Mouse (Mus musculus) CH12.LX (cell line): ENCODE data around the gene Nelfcd. TPM values are rescaled to one million over a fixed set of nuclear protein-coding genes. Genes with fewer than 3 reads are reported as not detected.

ENCODE experiments used
- DNase-seq: peaks from one replicate; pipeline ENCODE4 v3.0.0-alpha.2; 2013; ENCODE audit errors: extremely low read depth
- H3K27ac ChIP-seq: 2 replicates; pipeline ENCODE4 v1.5.1; 2012; ENCODE audit warnings: low read depth, mild to moderate bottlenecking, control low read depth, moderate library complexity; ENCODE audit not compliant: insufficient read depth
- H3K27me3 ChIP-seq: replicated peaks from 2 replicates; pipeline ENCODE3; 2012; ENCODE audit warnings: inconsistent platforms
- H3K36me3 ChIP-seq, 2 experiments: replicated peaks in 1 of 2; 2 replicates each; pipeline versions ENCODE3 to v1.6.1; 2012; ENCODE audit warnings: inconsistent platforms in 1 of 2, low read length in 1 of 2, mild to moderate bottlenecking in 1 of 2, mixed read lengths in 1 of 2, moderate library complexity in 1 of 2; ENCODE audit not compliant: control insufficient read depth in 1 of 2, insufficient read depth in 1 of 2
- H3K4me1 ChIP-seq, 2 experiments: 2 replicates each; pipeline ENCODE4 v1.6.1; 2012; ENCODE audit warnings: inconsistent platforms in 1 of 2, moderate library complexity in 1 of 2; ENCODE audit not compliant: insufficient read depth in 2 of 2, control insufficient read depth in 1 of 2
- H3K4me2 ChIP-seq: 2 replicates; pipeline ENCODE4 v1.6.1; 2012; ENCODE audit warnings: low read depth, mild to moderate bottlenecking, control low read depth; ENCODE audit not compliant: poor library complexity, insufficient read depth, severe bottlenecking
- H3K4me3 ChIP-seq, 3 experiments: fragments of 150-350 bp in 1 of 3; sonication (generic) in 1 of 3; replicated peaks in 1 of 3; 2 replicates each; pipeline versions ENCODE3 to v1.5.1; 2011 to 2012; ENCODE audit warnings: low read depth in 2 of 3, low read length in 2 of 3, mild to moderate bottlenecking in 2 of 3, moderate library complexity in 2 of 3, control low read depth in 1 of 3, improper control_type of control experiment in 1 of 3, inconsistent platforms in 1 of 3, mixed read lengths in 1 of 3; ENCODE audit not compliant: poor library complexity in 1 of 3
- H3K79me2 ChIP-seq: replicated peaks from 2 replicates; pipeline ENCODE4 v1.6.1; 2012; ENCODE audit warnings: mild to moderate bottlenecking, moderate library complexity; ENCODE audit not compliant: control insufficient read depth, poor library complexity, insufficient read depth, severe bottlenecking; ENCODE audit errors: extremely low read depth
- H3K9ac ChIP-seq: 2 replicates; pipeline ENCODE4 v1.6.1; 2012; ENCODE audit warnings: low read depth, mild to moderate bottlenecking, control low read depth, moderate library complexity; ENCODE audit not compliant: insufficient read depth
- H3K9me3 ChIP-seq: replicated peaks from 2 replicates; pipeline ENCODE3; 2012; ENCODE audit warnings: low read length, inconsistent platforms, mixed read lengths
- BHLHE40 ChIP-seq: IDR thresholded peaks from 2 replicates; pipeline ENCODE4 v1.6.1; 2011; ENCODE audit warnings: mild to moderate bottlenecking, low read depth, low read length, improper control_type of control experiment
- CHD1 ChIP-seq: IDR thresholded peaks from 2 replicates; pipeline ENCODE4 v1.6.1; 2012; ENCODE audit warnings: low read depth, low read length, improper control_type of control experiment, inconsistent platforms
- CHD2 ChIP-seq: IDR thresholded peaks from 2 replicates; pipeline ENCODE4 v1.6.1; 2011; ENCODE audit warnings: low read length, improper control_type of control experiment
- ELF1 ChIP-seq: IDR thresholded peaks from 2 replicates; pipeline ENCODE4 v1.6.1; 2014; ENCODE audit warnings: low read depth, mild to moderate bottlenecking, inconsistent platforms, low read length, improper control_type of control experiment
- EP300 ChIP-seq: IDR thresholded peaks from 2 replicates; pipeline ENCODE4 v1.6.1; 2011; ENCODE audit warnings: low read length, improper control_type of control experiment
- ETS1 ChIP-seq: conservative IDR thresholded peaks from 2 replicates; pipeline ENCODE4 v1.6.1; 2012; ENCODE audit warnings: low read depth, mild to moderate bottlenecking, inconsistent platforms, low read length, improper control_type of control experiment, moderate library complexity
- GABPA ChIP-seq: IDR thresholded peaks from 2 replicates; pipeline ENCODE4 v1.6.1; 2012; ENCODE audit warnings: low read depth, low read length, improper control_type of control experiment, inconsistent platforms; ENCODE audit not compliant: insufficient replicate concordance
- HCFC1 ChIP-seq: IDR thresholded peaks from 2 replicates; pipeline ENCODE4 v1.6.1; 2012; ENCODE audit warnings: low read depth, mild to moderate bottlenecking, inconsistent platforms, low read length, improper control_type of control experiment
- IRF4 ChIP-seq: IDR thresholded peaks from 2 replicates; pipeline ENCODE4 v1.6.1; 2014; ENCODE audit warnings: low read depth, mild to moderate bottlenecking, inconsistent platforms, low read length, improper control_type of control experiment
- MAZ ChIP-seq: IDR thresholded peaks from 2 replicates; pipeline ENCODE4 v1.6.1; 2012; ENCODE audit warnings: low read depth, mild to moderate bottlenecking, inconsistent platforms, low read length, improper control_type of control experiment, moderate library complexity
- MEF2A ChIP-seq: IDR thresholded peaks from 2 replicates; pipeline ENCODE4 v1.6.1; 2014; ENCODE audit warnings: low read depth, mild to moderate bottlenecking, inconsistent platforms, low read length, improper control_type of control experiment, borderline replicate concordance
- MYC ChIP-seq: IDR thresholded peaks from 2 replicates; pipeline ENCODE4 v1.6.1; 2011; ENCODE audit warnings: low read depth, mild to moderate bottlenecking, improper control_type of control experiment, low read length
- NELFE ChIP-seq: IDR thresholded peaks from 2 replicates; pipeline ENCODE4 v1.6.1; 2011; ENCODE audit warnings: low read depth, low read length, improper control_type of control experiment
- RAD21 ChIP-seq: IDR thresholded peaks from 2 replicates; pipeline ENCODE4 v1.6.1; 2011; ENCODE audit warnings: low read depth, mild to moderate bottlenecking, low read length, improper control_type of control experiment, moderate library complexity
- RCOR1 ChIP-seq: conservative IDR thresholded peaks from 2 replicates; pipeline ENCODE4 v1.6.1; 2012; ENCODE audit warnings: low read depth, mild to moderate bottlenecking, inconsistent platforms, low read length, improper control_type of control experiment
- TBP ChIP-seq: conservative IDR thresholded peaks from 2 replicates; pipeline ENCODE4 v1.6.1; 2011; ENCODE audit warnings: low read depth, low read length, improper control_type of control experiment
- TCF12 ChIP-seq: IDR thresholded peaks from 2 replicates; pipeline ENCODE4 v1.6.1; 2014; ENCODE audit warnings: low read depth, mild to moderate bottlenecking, inconsistent platforms, low read length, improper control_type of control experiment
- UBTF ChIP-seq: IDR thresholded peaks from 2 replicates; pipeline ENCODE4 v1.6.1; 2012; ENCODE audit warnings: low read depth, mild to moderate bottlenecking, inconsistent platforms, low read length, improper control_type of control experiment, moderate library complexity
- USF2 ChIP-seq: conservative IDR thresholded peaks from 2 replicates; pipeline ENCODE4 v1.6.1; 2011; ENCODE audit warnings: low read depth, low read length, improper control_type of control experiment
- ZNF384 ChIP-seq: IDR thresholded peaks from 2 replicates; pipeline ENCODE4 v1.6.1; 2012; ENCODE audit warnings: low read depth, low read length, improper control_type of control experiment, inconsistent platforms
- dilution Hi-C: fragments of 300-500 bp; cut with MboI; formaldehyde crosslinking; loops from 2 replicates; pipeline ENCODE4 v1.14.3; 2020; ENCODE audit warnings: low sequenced_read_pairs; ENCODE audit not compliant: extremely low pct_unique_long_range_greater_than_20kb, extremely low pct_ligation_motif_present
- in situ Hi-C: fragments of 300-500 bp; cut with MboI; formaldehyde crosslinking; loops from 3 replicates; pipeline ENCODE4 v1.14.3; 2019; ENCODE audit warnings: low sequenced_read_pairs, low pct_ligation_motif_present, low pct_unique_long_range_greater_than_20kb, mixed read lengths
- polyA plus RNA-seq: library from polyadenylated mRNA; unstranded; fragments of >175 nt; gene quantifications from 2 replicates; pipeline ENCODE4 v1.2.1, GENCODE M21; 2012; ENCODE audit warnings: low read depth; ENCODE audit not compliant: insufficient read length
- total RNA-seq, 2 experiments: library from RNA; depleted of rRNA; stranded (reverse); fragments of 300-350 nt in 1 of 2; fragments of >200 nt in 1 of 2; gene quantifications; 2 replicates each; pipeline ENCODE4 v1.2.3; 2012 to 2014

The Nelfcd gene
- total and polyA plus RNA-seq, 3 experiments: 39.1 to 50.5 (median 44.6) TPM

- H3K4me3 ChIP-seq: no peak overlapping the region
- H3K79me2 ChIP-seq: no peaks in the 10 kb centered on the region
- in situ Hi-C loops: no loop called here
- H3K9ac ChIP-seq: no peak overlapping the region
- no peak for TF ChIP-seq GABPA
- no peaks in the 10 kb centered on the region for H3K9me3 ChIP-seq
- H3K27me3 ChIP-seq: no peaks in the 10 kb centered on the region
- DNase-seq: no peak
- peaks cover 0 to 10% of the 10 kb centered on the region in 2 experiments; a peak in 1 of 4 replicates for H3K4me1 ChIP-seq
- dilution Hi-C loops: no loop called here
- no peak overlapping the region for H3K27ac ChIP-seq
- peaks cover 84 to 95% of the 10 kb centered on the region in 2 experiments for H3K36me3 ChIP-seq
- H3K4me2 ChIP-seq: no peak overlapping the region
Observed at GRCm38 (mm10) chr2:174426856-174427255, 11.3 kb downstream of the Nelfcd start.

GRCm38 (mm10) chr2:174428076-174428835 lies 12.7 kb downstream of the Nelfcd start:
- Histone ChIP-seq H3K9me3 (no peaks in the 10 kb centered on the region), H3K9ac (no peak overlapping the region), H3K4me2 (no peak overlapping the region), H3K79me2 (no peaks in the 10 kb centered on the region), H3K4me1 (peaks cover 0 to 10% of the 10 kb centered on the region in 2 experiments; a peak in 1 of 4 replicates), H3K27me3 (no peaks in the 10 kb centered on the region), H3K27ac (no peak overlapping the region), H3K36me3 (peaks cover 79 to 93% of the 10 kb centered on the region in 2 experiments), H3K4me3 (no peak overlapping the region)
- TF ChIP-seq BHLHE40 (no peak), ETS1 (no peak), IRF4 (no peak), UBTF (no peak), NELFE (no peak), RAD21 (no peak), TCF12 (no peak), MEF2A (no peak), MAZ (no peak), USF2 (no peak), MYC (no peak), ZNF384 (no peak), CHD1 (no peak), HCFC1 (no peak), CHD2 (no peak), TBP (no peak), RCOR1 (no peak), EP300 (no peak), ELF1 (no peak)
- in situ Hi-C loops: no loop called here
- dilution Hi-C loops: no loop called here
- DNase-seq: no peak
